Comparison of ENCODE assay signal across 14 mouse cellular contexts in the genomic region with DNA sequence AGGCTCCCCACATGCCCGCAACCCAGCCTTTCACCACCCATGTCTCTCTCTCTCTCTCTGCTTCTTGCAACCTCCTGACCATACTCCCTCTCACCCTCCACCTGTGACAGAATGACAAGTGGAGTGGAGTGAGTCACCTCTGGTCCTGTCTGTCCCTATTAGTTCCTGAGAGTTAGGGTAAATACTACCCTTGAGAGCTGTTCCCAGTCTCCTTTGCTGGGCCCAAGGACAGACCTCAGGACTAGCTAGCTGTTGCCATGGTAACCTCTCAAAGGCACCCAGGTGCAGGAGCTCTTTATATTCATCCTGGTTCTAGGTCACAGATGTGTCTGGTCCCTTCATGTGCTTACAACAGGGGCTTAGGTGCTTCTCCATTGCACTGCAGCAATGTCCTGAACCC. TPM values are rescaled to one million over a fixed set of nuclear protein-coding genes. Genes with fewer than 3 reads are reported as not detected.
DNase-seq lines count a peak whose midpoint lies in the region; ATAC-seq and TF ChIP-seq lines count a peak whose summit lies in the region.
"Had no signal": no experiment of that assay in that cellular context is flagged by ENCODE, and none has a peak within 500 bp of the region (broad histone marks: within the 10 kb centered on the region; RNA-seq: fewer than 3 reads in every experiment).

No protein-coding gene starts in this region.

- no peak overlapping the region for H3K9ac ChIP-seq in midbrain, embryonic 12.5 days (replicated peaks)
- H3K9ac ChIP-seq in midbrain, embryonic 11.5 days (ENCODE audit: low read length): no peak overlapping the region
- H3K9ac ChIP-seq in midbrain, embryonic 13.5 days (replicated peaks): peak overlapping the region; percentile 32; the same call in 1 of the 2 replicates
- H3K9ac ChIP-seq: liver, embryonic 13.5 days had no signal

- DNase-seq in heart, embryonic 10.5 days (ENCODE audit: low spot score): no peak
- no peak for DNase-seq in heart, postnatal 36 days
- no peak for DNase-seq in midbrain, embryonic 11.5 days (ENCODE audit: low spot score, missing footprints)
- no peak for DNase-seq in testis, postnatal 14 days (ENCODE audit: low spot score)
- no peak for DNase-seq in embryo, embryonic 10 days (ENCODE audit: low spot score)
- no peak for DNase-seq in gastrocnemius, adult 2 months
- DNase-seq: cerebellum, adult 2 months; gastrocnemius, postnatal 14 days; heart, postnatal 10 days; kidney, adult 9 months; liver, embryonic 13.5 days had no signal

- 64% methylated on average over 1 of the region's 1 CpGs for WGBS in heart, embryonic 10.5 days
- WGBS in midbrain, embryonic 12.5 days: 91% methylated on average over 1 of the region's 1 CpGs
- WGBS in midbrain, embryonic 11.5 days: 89% methylated on average over 1 of the region's 1 CpGs
- WGBS in midbrain, embryonic 13.5 days: 85% methylated on average over 1 of the region's 1 CpGs

- no peak overlapping the region for H3K4me2 ChIP-seq in midbrain, embryonic 12.5 days (replicated peaks)
- no peak overlapping the region for H3K4me2 ChIP-seq in midbrain, embryonic 11.5 days
- H3K4me2 ChIP-seq in midbrain, embryonic 13.5 days (replicated peaks): no peak overlapping the region
- H3K4me2 ChIP-seq: liver, embryonic 13.5 days had no signal

- no peak overlapping the region for H3K4me3 ChIP-seq in heart, embryonic 10.5 days
- no peak overlapping the region for H3K4me3 ChIP-seq in midbrain, embryonic 12.5 days
- no peak overlapping the region for H3K4me3 ChIP-seq in midbrain, embryonic 11.5 days (ENCODE audit: low read depth, low read length)
- H3K4me3 ChIP-seq in midbrain, embryonic 13.5 days (replicated peaks): no peak overlapping the region
- no peak overlapping the region for H3K4me3 ChIP-seq in gastrocnemius, adult 2 months
- H3K4me3 ChIP-seq: liver, embryonic 13.5 days had no signal

- peaks cover 60% of the 10 kb centered on the region for H3K4me1 ChIP-seq in heart, embryonic 10.5 days
- 0 out of 2 replicates have a peak, but pooled peaks cover 2% of the 10 kb centered on the region for H3K4me1 ChIP-seq in midbrain, embryonic 12.5 days
- H3K4me1 ChIP-seq in midbrain, embryonic 11.5 days (ENCODE audit: control insufficient read depth, insufficient read depth, low read length): 0 out of 2 replicates have a peak, but pooled peaks cover 1% of the 10 kb centered on the region
- H3K4me1 ChIP-seq in midbrain, embryonic 13.5 days (replicated peaks): peaks cover 12% of the 10 kb centered on the region; the same call in 1 of the 2 replicates

- H3K27me3 ChIP-seq in heart, embryonic 10.5 days (ENCODE audit: insufficient read depth, poor library complexity, severe bottlenecking): no peaks in the 10 kb centered on the region
- no peaks in the 10 kb centered on the region for H3K27me3 ChIP-seq in midbrain, embryonic 12.5 days
- no peaks in the 10 kb centered on the region for H3K27me3 ChIP-seq in midbrain, embryonic 11.5 days (ENCODE audit: control insufficient read depth, insufficient read depth, low read length)
- no peaks in the 10 kb centered on the region for H3K27me3 ChIP-seq in midbrain, embryonic 13.5 days
- H3K27me3 ChIP-seq: liver, embryonic 13.5 days had no signal

- H3K27ac ChIP-seq in heart, embryonic 10.5 days: peak overlapping the region; percentile 71
- 0 out of 2 replicates have a peak overlapping the region, but pooled peaks have one; percentile 15 for H3K27ac ChIP-seq in midbrain, embryonic 12.5 days (replicated peaks)
- H3K27ac ChIP-seq in midbrain, embryonic 11.5 days (ENCODE audit: low read depth, low read length): no peak overlapping the region
- no peak overlapping the region; the same call in 1 of the 2 replicates for H3K27ac ChIP-seq in midbrain, embryonic 13.5 days
- no peak overlapping the region for H3K27ac ChIP-seq in gastrocnemius, adult 2 months
- H3K27ac ChIP-seq: liver, embryonic 13.5 days had no signal

- no peaks in the 10 kb centered on the region for H3K9me3 ChIP-seq in heart, embryonic 10.5 days
- H3K9me3 ChIP-seq in midbrain, embryonic 12.5 days: no peaks in the 10 kb centered on the region
- no peaks in the 10 kb centered on the region for H3K9me3 ChIP-seq in midbrain, embryonic 11.5 days (ENCODE audit: control insufficient read depth, low read length)
- H3K9me3 ChIP-seq in midbrain, embryonic 13.5 days: no peaks in the 10 kb centered on the region
- H3K9me3 ChIP-seq: liver, embryonic 13.5 days had no signal

- intact Hi-C loops in heart, postnatal 36 days (cut with DNase I): no loop called here
- intact Hi-C loops in gastrocnemius, adult 2 months (cut with DNase I): loop anchor here (5.0 kb wide), 1 partner anchor 35 kb away; no protein-coding TSS in a partner anchor

- ATAC-seq in midbrain, embryonic 12.5 days (ENCODE audit: low FRiP score, low read depth): no peak
- no peak for ATAC-seq in midbrain, embryonic 11.5 days (ENCODE audit: low FRiP score)
- no peak for ATAC-seq in midbrain, embryonic 13.5 days
- ATAC-seq: activated CD4-positive, CD25-positive, alpha-beta regulatory T cell, adult 4 months had no signal

- no peak for TF ChIP-seq CTCF in gastrocnemius, adult 2 months (IDR thresholded peaks at IDR 0.05)

- H3K36me3 ChIP-seq in heart, embryonic 10.5 days: peaks cover 12% of the 10 kb centered on the region
- H3K36me3 ChIP-seq in midbrain, embryonic 12.5 days: no peaks in the 10 kb centered on the region
- no peaks in the 10 kb centered on the region for H3K36me3 ChIP-seq in midbrain, embryonic 11.5 days (ENCODE audit: control insufficient read depth, insufficient read depth, low read length)
- H3K36me3 ChIP-seq in midbrain, embryonic 13.5 days: no peaks in the 10 kb centered on the region
- H3K36me3 ChIP-seq: liver, embryonic 13.5 days had no signal

RNA-seq across cellular contexts. Expression of a gene that starts 2.4 kb away (rescaled TPM):
- polyA plus RNA-seq in heart, embryonic 10.5 days (2016; fragmentation: Nextera tagmentation; extraction: Ambion mirVana): 64.3 and 70.4 TPM in 2 replicates
- 1 to 10 TPM; 7.0 to 9.2 TPM for total RNA-seq in heart, postnatal 36 days (2021)
- 73.7 and 77.9 TPM in 2 replicates for polyA plus RNA-seq in midbrain, embryonic 12.5 days (2016; fragmentation: Nextera tagmentation; extraction: Ambion mirVana)
- polyA plus RNA-seq in midbrain, embryonic 11.5 days (2014; fragmentation: Nextera tagmentation; extraction: Ambion mirVana): 67.1 and 69.7 TPM in 2 replicates
- 99.9 and 104 TPM in 2 replicates for polyA plus RNA-seq in midbrain, embryonic 13.5 days (2015; fragmentation: Nextera tagmentation; extraction: Ambion mirVana)
- 10 to 100 TPM in 1 of 2 experiments, 1 to 10 TPM in 1; 6.3 to 11.1 TPM for total RNA-seq in gastrocnemius, adult 2 months (2021)

RNA-seq across cellular contexts. Expression of a gene that starts 15.4 kb away (rescaled TPM):
- 46.5 and 68.4 TPM in 2 replicates for polyA plus RNA-seq in heart, embryonic 10.5 days (2016; fragmentation: Nextera tagmentation; extraction: Ambion mirVana)
- total RNA-seq in heart, postnatal 36 days (2021): 10 to 100 TPM; 57.0 to 58.0 TPM
- polyA plus RNA-seq in midbrain, embryonic 12.5 days (2016; fragmentation: Nextera tagmentation; extraction: Ambion mirVana): 16.1 and 17.9 TPM in 2 replicates
- polyA plus RNA-seq in midbrain, embryonic 11.5 days (2014; fragmentation: Nextera tagmentation; extraction: Ambion mirVana): 7.5 and 8.3 TPM in 2 replicates
- 12.2 and 14.1 TPM in 2 replicates for polyA plus RNA-seq in midbrain, embryonic 13.5 days (2015; fragmentation: Nextera tagmentation; extraction: Ambion mirVana)
- 100 to 1,000 TPM; 202 to 227 TPM for total RNA-seq in gastrocnemius, adult 2 months (2021)

RNA-seq across cellular contexts. Expression of a gene that starts 21.9 kb away (rescaled TPM):
- 28.2 and 35.9 TPM in 2 replicates for polyA plus RNA-seq in heart, embryonic 10.5 days (2016; fragmentation: Nextera tagmentation; extraction: Ambion mirVana)
- total RNA-seq in heart, postnatal 36 days (2021): 10 to 100 TPM; 13.8 to 16.6 TPM
- polyA plus RNA-seq in midbrain, embryonic 12.5 days (2016; fragmentation: Nextera tagmentation; extraction: Ambion mirVana): 52.5 and 58.3 TPM in 2 replicates
- polyA plus RNA-seq in midbrain, embryonic 11.5 days (2014; fragmentation: Nextera tagmentation; extraction: Ambion mirVana): 47.2 and 52.5 TPM in 2 replicates
- 37.4 and 43.4 TPM in 2 replicates for polyA plus RNA-seq in midbrain, embryonic 13.5 days (2015; fragmentation: Nextera tagmentation; extraction: Ambion mirVana)
- total RNA-seq in gastrocnemius, adult 2 months (2021): 10 to 100 TPM in 1 of 2 experiments, 1 to 10 TPM in 1; 9.5 to 10.1 TPM

RNA-seq across cellular contexts. Expression of a gene that starts 33.7 kb away (rescaled TPM):
- polyA plus RNA-seq in heart, embryonic 10.5 days (2016; fragmentation: Nextera tagmentation; extraction: Ambion mirVana): 72.2 and 79.5 TPM in 2 replicates
- total RNA-seq in heart, postnatal 36 days (2021): 10 to 100 TPM; 34.1 to 36.6 TPM
- 33.0 and 43.5 TPM in 2 replicates for polyA plus RNA-seq in midbrain, embryonic 12.5 days (2016; fragmentation: Nextera tagmentation; extraction: Ambion mirVana)
- 23.4 and 26.2 TPM in 2 replicates for polyA plus RNA-seq in midbrain, embryonic 11.5 days (2014; fragmentation: Nextera tagmentation; extraction: Ambion mirVana)
- polyA plus RNA-seq in midbrain, embryonic 13.5 days (2015; fragmentation: Nextera tagmentation; extraction: Ambion mirVana): 17.3 and 17.8 TPM in 2 replicates
- 10 to 100 TPM; 15.0 to 17.2 TPM for total RNA-seq in gastrocnemius, adult 2 months (2021)

RNA-seq across cellular contexts. Expression of a gene that starts 33.7 kb away (rescaled TPM):
- 465 and 589 TPM in 2 replicates for polyA plus RNA-seq in heart, embryonic 10.5 days (2016; fragmentation: Nextera tagmentation; extraction: Ambion mirVana)
- 1 to 10 TPM; 5.1 to 5.4 TPM for total RNA-seq in heart, postnatal 36 days (2021)
- 291 and 306 TPM in 2 replicates for polyA plus RNA-seq in midbrain, embryonic 12.5 days (2016; fragmentation: Nextera tagmentation; extraction: Ambion mirVana)
- polyA plus RNA-seq in midbrain, embryonic 11.5 days (2014; fragmentation: Nextera tagmentation; extraction: Ambion mirVana): 420 and 441 TPM in 2 replicates
- 176 and 177 TPM in 2 replicates for polyA plus RNA-seq in midbrain, embryonic 13.5 days (2015; fragmentation: Nextera tagmentation; extraction: Ambion mirVana)
- total RNA-seq in gastrocnemius, adult 2 months (2021): 1 to 10 TPM; 1.8 to 2.5 TPM

Comparison
In these comparisons a context has a peak if more than half of its experiments do, and no peak if none do; other contexts are left out.
1. H3K27ac ChIP-seq: peak in heart, embryonic 10.5 days (single experiment) and midbrain, embryonic 12.5 days (single experiment); none in midbrain, embryonic 11.5 days (single experiment), midbrain, embryonic 13.5 days (single experiment) and gastrocnemius, adult 2 months (single experiment).